Mouse (Mus musculus) ES-Bruce4 (cell line): ENCODE data around the gene Gm4763.
"Not testable (repeated sequence)": the region's sequence is repeated elsewhere in the genome, so short reads cannot be mapped to it uniquely, and the experiment has no call there.

Experiments
- CTCF ChIP-seq: IDR thresholded peaks from one replicate; pipeline ENCODE4 v1.8.1; 2011; ENCODE audit warnings: low read depth, low read length
- POLR2A ChIP-seq: IDR thresholded peaks from one replicate; pipeline ENCODE4 v1.8.1; 2011; ENCODE audit warnings: low read length; ENCODE audit not compliant: insufficient read depth

GRCm38 (mm10) chr7:24684121-24684520, 42.6 kb downstream of the Gm4763 start:
- peak; percentile 4 for TF ChIP-seq CTCF
- TF ChIP-seq POLR2A: not testable (repeated sequence)
